Mouse (Mus musculus): ENCODE measurements around the gene Shisal2a. TPM values are rescaled to one million over a fixed set of nuclear protein-coding genes. Genes with fewer than 3 reads are reported as not detected.

Shisal2a gene
- total RNA-seq, 2 experiments from 2014 or later, result not detected

GRCm38 (mm10) chr4:108339277-108339690, 43.9 kb downstream of the Shisal2a start:
- peak; percentile 72 for DNase-seq
- intact Hi-C loops (cut with DNase I), result loop anchor here (10.0 kb wide), 1 partner anchor 216 kb away; no protein-coding TSS in a partner anchor

- intact Hi-C loops (cut with DNase I), result loop anchor here (10.0 kb wide), 1 partner anchor 216 kb away; no protein-coding TSS in a partner anchor
- no peak for DNase-seq
Observed at GRCm38 (mm10) chr4:108338811-108339210, 44.3 kb downstream of the Shisal2a start.

GRCm38 (mm10) chr4:108338321-108338733, 44.8 kb downstream of the Shisal2a start:
- intact Hi-C loops (cut with DNase I), result loop anchor here (10.0 kb wide), 1 partner anchor 216 kb away; no protein-coding TSS in a partner anchor
- DNase-seq, result peak; percentile 46

- no peak for DNase-seq
- intact Hi-C loops (cut with DNase I), result loop anchor here (10.0 kb wide), 1 partner anchor 217 kb away; no protein-coding TSS in a partner anchor
Observed at GRCm38 (mm10) chr4:108337817-108338216, 45.3 kb downstream of the Shisal2a start.

- intact Hi-C loops (cut with DNase I), result loop anchor here (10.0 kb wide), 1 partner anchor 218 kb away; no protein-coding TSS in a partner anchor
- DNase-seq, result no peak
Observed at GRCm38 (mm10) chr4:108336765-108337164, 46.4 kb downstream of the Shisal2a start.

- DNase-seq, result no peak
- intact Hi-C loops (cut with DNase I), result loop anchor here (10.0 kb wide), 1 partner anchor 219 kb away; no protein-coding TSS in a partner anchor
Observed at GRCm38 (mm10) chr4:108335413-108335812, 47.7 kb downstream of the Shisal2a start.

GRCm38 (mm10) chr4:108332041-108332440, 51.1 kb downstream of the Shisal2a start:
- DNase-seq, result no peak
- intact Hi-C loops (cut with DNase I), result loop anchor here (10.0 kb wide), 1 partner anchor 223 kb away; no protein-coding TSS in a partner anchor

- DNase-seq, result no peak
- intact Hi-C loops (cut with DNase I), result loop anchor here (10.0 kb wide), 1 partner anchor 225 kb away; no protein-coding TSS in a partner anchor
Observed at GRCm38 (mm10) chr4:108329840-108330239, 53.3 kb downstream of the Shisal2a start.

GRCm38 (mm10) chr4:108327730-108328484, 55.2 kb downstream of the Shisal2a start, which contains the start of gene Coa7:
Gene Coa7, plus strand, starts transcription at chr4:108328140.
- DNase-seq, result peak; percentile 98
- intact Hi-C loops (cut with DNase I), result no loop called here

- no peak for DNase-seq
- intact Hi-C loops (cut with DNase I), result no loop called here
Observed at GRCm38 (mm10) chr4:108327071-108327579, 56.0 kb downstream of the Shisal2a start.

GRCm38 (mm10) chr4:108323588-108323987, 59.6 kb downstream of the Shisal2a start:
- DNase-seq, result no peak
- intact Hi-C loops (cut with DNase I), result no loop called here

GRCm38 (mm10) chr4:108320627-108321380, 62.3 kb downstream of the Shisal2a start:
- intact Hi-C loops (cut with DNase I), result no loop called here
- no peak for DNase-seq

- intact Hi-C loops (cut with DNase I), result no loop called here
- DNase-seq, result no peak
Observed at GRCm38 (mm10) chr4:108319747-108320146, 63.4 kb downstream of the Shisal2a start.

GRCm38 (mm10) chr4:108318649-108319615, 64.2 kb downstream of the Shisal2a start:
- no peak for DNase-seq
- intact Hi-C loops (cut with DNase I), result no loop called here

Other genes starting within 250 kb of the Shisal2a start
- gene Scp2, start 238.4 kb downstream of the Shisal2a start, total RNA-seq (2021), result 10 to 100 TPM; 73.0 to 79.8 TPM
- gene Echdc2, start 217.9 kb downstream of the Shisal2a start, total RNA-seq (2021), result 10 to 100 TPM; 10.8 to 15.0 TPM
- gene Zyg11a, start 165.3 kb downstream of the Shisal2a start, total RNA-seq (2021), result under 1 TPM; 0.20 to 0.38 TPM
- gene Zyg11b, start 82.3 kb downstream of the Shisal2a start, total RNA-seq (2021), result 100 to 1,000 TPM; 150 to 152 TPM
- gene Coa7, start 55.2 kb downstream of the Shisal2a start, total RNA-seq (2021), result 10 to 100 TPM; 31.2 to 40.7 TPM
- gene Gpx7, start 23.6 kb upstream of the Shisal2a start, total RNA-seq (2021), result 10 to 100 TPM; 15.5 to 16.2 TPM
- gene Tut4, start 76.1 kb upstream of the Shisal2a start, total RNA-seq (2021), result 10 to 100 TPM; 72.8 to 77.6 TPM
- 10 to 100 TPM; 48.8 to 52.9 TPM for gene Prpf38a, start 196.0 kb upstream of the Shisal2a start, total RNA-seq (2021)
- under 1 TPM; 0.83 to 0.90 TPM for gene Orc1, start 196.1 kb upstream of the Shisal2a start, total RNA-seq (2021)
- gene Cc2d1b, start 236.6 kb upstream of the Shisal2a start, total RNA-seq (2021), result 10 to 100 TPM; 36.1 to 43.0 TPM

All from left cerebral cortex, postnatal 4 days (tissue).